Mouse (Mus musculus) kidney, embryonic 16.5 days (tissue): Measurements from ENCODE around the gene Slc25a38. TPM values are rescaled to one million over a fixed set of nuclear protein-coding genes. Genes with fewer than 3 reads are reported as not detected.
"Not testable (repeated sequence)": the region's sequence is repeated elsewhere in the genome, so short reads cannot be mapped to it uniquely, and the experiment has no call there.

ENCODE experiments used
- ATAC-seq: fragments of 200-750 bp; cut with Nextera tagmentation; 2 replicates; pipeline ENCODE4 v1.8.0; 2017; ENCODE audit warnings: moderate TSS enrichment; ENCODE audit not compliant: low FRiP score, low TSS enrichment
- H3K27ac ChIP-seq: fragments of 300-500 bp; sonication (generic); 2 replicates; pipeline ENCODE4 v1.5.1; 2014; ENCODE audit warnings: low read length
- H3K27me3 ChIP-seq: fragments of 300-500 bp; sonication (generic); 2 replicates; pipeline ENCODE4 v1.6.1; 2014; ENCODE audit warnings: low read length, control low read depth, mixed read lengths; ENCODE audit not compliant: insufficient read depth
- H3K36me3 ChIP-seq: fragments of 300-500 bp; sonication (generic); 2 replicates; pipeline ENCODE4 v1.6.1; 2014; ENCODE audit warnings: low read length, control low read depth, mixed read lengths; ENCODE audit not compliant: insufficient read depth
- H3K4me1 ChIP-seq: fragments of 300-500 bp; sonication (generic); 2 replicates; pipeline ENCODE4 v1.6.1; 2014; ENCODE audit warnings: low read length, control low read depth, mixed read lengths; ENCODE audit not compliant: insufficient read depth
- H3K4me2 ChIP-seq: fragments of 300-500 bp; sonication (generic); replicated peaks from 2 replicates; pipeline ENCODE4 v1.6.1; 2014; ENCODE audit warnings: low read depth, low read length
- H3K4me3 ChIP-seq: fragments of 300-500 bp; sonication (generic); 2 replicates; pipeline ENCODE4 v1.5.1; 2014; ENCODE audit warnings: mild to moderate bottlenecking, low read length
- H3K9ac ChIP-seq: fragments of 300-500 bp; sonication (generic); replicated peaks from 2 replicates; pipeline ENCODE4 v1.6.1; 2014; ENCODE audit warnings: low read length
- H3K9me3 ChIP-seq: fragments of 300-500 bp; sonication (generic); 2 replicates; pipeline ENCODE4 v1.6.1; 2016; ENCODE audit warnings: low read length, control low read depth
- WGBS: fragments of 180-500 bp; shearing (Covaris S2); extraction: QIAGEN DNeasy Blood & Tissue Kit; methylation state at CpG from one replicate; pipeline ENCODE4 v1.1.7; 2014; 5-methylcytosine and 5-hydroxymethylcytosine counted together
- polyA plus RNA-seq: library from polyadenylated mRNA; unstranded; fragments of >200 nt; fragmentation: Nextera tagmentation; extraction: Ambion mirVana; gene quantifications from 2 replicates; pipeline ENCODE4 v1.2.1, GENCODE M21; 2015

Slc25a38 gene
- polyA plus RNA-seq, 1 experiment from 2014 or later = 36.3 TPM

- Histone ChIP-seq H3K4me2 (no peak overlapping the region), H3K4me3 (no peak overlapping the region), H3K9me3 (no peaks in the 10 kb centered on the region), H3K4me1 (no peaks in the 10 kb centered on the region), H3K27ac (no peak overlapping the region), H3K27me3 (no peaks in the 10 kb centered on the region), H3K36me3 (no peaks in the 10 kb centered on the region), H3K9ac (no peak overlapping the region)
- ATAC-seq = no peak
- WGBS = 47% methylated on average over 7 of the region's 7 CpGs
Measured at GRCm38 (mm10) chr9:120095886-120096285, 14.3 kb upstream of the Slc25a38 start.

- 24% methylated on average over 7 of the region's 7 CpGs for WGBS
Measured at GRCm38 (mm10) chr9:120098682-120099081, 11.5 kb upstream of the Slc25a38 start.

GRCm38 (mm10) chr9:120099304-120099703 is 10.9 kb upstream of the Slc25a38 start:
- WGBS = 81% methylated on average over 8 of the region's 8 CpGs

More at GRCm38 (mm10) chr9:120098682-120099081, 11.5 kb upstream of the Slc25a38 start:
- no peak overlapping the region for H3K4me3 ChIP-seq
- peaks cover 4% of the 10 kb centered on the region; the same call in 1 of the 2 replicates for H3K9me3 ChIP-seq
- no peak for ATAC-seq
- no peak overlapping the region for H3K9ac ChIP-seq
- H3K36me3 ChIP-seq = no peaks in the 10 kb centered on the region
- no peaks in the 10 kb centered on the region for H3K27me3 ChIP-seq
- no peaks in the 10 kb centered on the region for H3K4me1 ChIP-seq
- no peak overlapping the region for H3K4me2 ChIP-seq
- H3K27ac ChIP-seq = no peak overlapping the region

GRCm38 (mm10) chr9:120101165-120101564 is 9.0 kb upstream of the Slc25a38 start:
- no peaks in the 10 kb centered on the region for H3K36me3 ChIP-seq
- H3K4me2 ChIP-seq = no peak overlapping the region
- ATAC-seq = no peak
- no peaks in the 10 kb centered on the region for H3K4me1 ChIP-seq
- WGBS = 85% methylated on average over 2 of the region's 2 CpGs
- H3K4me3 ChIP-seq = no peak overlapping the region
- H3K9me3 ChIP-seq = peaks cover 4% of the 10 kb centered on the region; the same call in 1 of the 2 replicates
- H3K27me3 ChIP-seq = no peaks in the 10 kb centered on the region
- no peak overlapping the region for H3K9ac ChIP-seq
- no peak overlapping the region for H3K27ac ChIP-seq

More at GRCm38 (mm10) chr9:120099304-120099703, 10.9 kb upstream of the Slc25a38 start:
- Histone ChIP-seq H3K4me2 (no peak overlapping the region), H3K9me3 (peaks cover 4% of the 10 kb centered on the region; the same call in 1 of the 2 replicates), H3K27ac (no peak overlapping the region), H3K27me3 (no peaks in the 10 kb centered on the region), H3K9ac (no peak overlapping the region), H3K36me3 (no peaks in the 10 kb centered on the region), H3K4me3 (no peak overlapping the region), H3K4me1 (no peaks in the 10 kb centered on the region)
- ATAC-seq = no peak

GRCm38 (mm10) chr9:120108953-120109352 is 1.2 kb upstream of the Slc25a38 start:
- H3K27ac ChIP-seq, H3K9me3 ChIP-seq, H3K9ac ChIP-seq, H3K27me3 ChIP-seq, ATAC-seq, H3K36me3 ChIP-seq, H3K4me3 ChIP-seq, H3K4me1 ChIP-seq, H3K4me2 ChIP-seq: not testable (repeated sequence)
- WGBS = 95% methylated on average over 12 of the region's 12 CpGs

GRCm38 (mm10) chr9:120111156-120111945 is 1.2 kb downstream of the Slc25a38 start:
- Histone ChIP-seq H3K36me3 (no peaks in the 10 kb centered on the region), H3K9me3 (no peaks in the 10 kb centered on the region), H3K4me1 (peaks cover 6% of the 10 kb centered on the region), H3K27ac (peak overlapping the region; percentile 97), H3K27me3 (no peaks in the 10 kb centered on the region), H3K4me3 (peak overlapping the region; percentile 88), H3K4me2 (peak overlapping the region; percentile 73), H3K9ac (peak overlapping the region; percentile 58)
- 76% methylated on average over 15 of the region's 15 CpGs for WGBS
- no peak for ATAC-seq

- WGBS = 94% methylated on average over 6 of the region's 6 CpGs
- Histone ChIP-seq H3K27me3 (no peaks in the 10 kb centered on the region), H3K4me2 (no peak overlapping the region), H3K4me1 (peaks cover 6% of the 10 kb centered on the region), H3K4me3 (no peak overlapping the region), H3K9me3 (no peaks in the 10 kb centered on the region), H3K9ac (no peak overlapping the region), H3K36me3 (peaks cover 2% of the 10 kb centered on the region; the same call in 1 of the 2 replicates), H3K27ac (no peak overlapping the region)
- no peak for ATAC-seq
Measured at GRCm38 (mm10) chr9:120112472-120112871, 2.3 kb downstream of the Slc25a38 start.

GRCm38 (mm10) chr9:120113456-120113855 is 3.3 kb downstream of the Slc25a38 start:
- H3K4me1 ChIP-seq = peaks cover 6% of the 10 kb centered on the region
- H3K4me2 ChIP-seq = no peak overlapping the region
- whole genome bisulfite sequencing = 94% methylated on average over 6 of the region's 7 CpGs
- peaks cover 11% of the 10 kb centered on the region; the same call in 1 of the 2 replicates for H3K36me3 ChIP-seq
- no peak overlapping the region for H3K4me3 ChIP-seq
- ATAC-seq = no peak
- H3K27me3 ChIP-seq = no peaks in the 10 kb centered on the region
- no peak overlapping the region for H3K9ac ChIP-seq
- no peaks in the 10 kb centered on the region for H3K9me3 ChIP-seq
- H3K27ac ChIP-seq = no peak overlapping the region

- no peak overlapping the region for H3K27ac ChIP-seq
- H3K27me3 ChIP-seq = no peaks in the 10 kb centered on the region
- H3K9me3 ChIP-seq = no peaks in the 10 kb centered on the region
- no peak for ATAC-seq
- WGBS = 86% methylated on average over 13 of the region's 17 CpGs
- H3K36me3 ChIP-seq = peaks cover 13% of the 10 kb centered on the region; the same call in 1 of the 2 replicates
- peaks cover 6% of the 10 kb centered on the region for H3K4me1 ChIP-seq
- no peak overlapping the region for H3K4me3 ChIP-seq
- no peak overlapping the region for H3K4me2 ChIP-seq
- H3K9ac ChIP-seq = no peak overlapping the region
Measured at GRCm38 (mm10) chr9:120114051-120114788, 4.0 kb downstream of the Slc25a38 start.

GRCm38 (mm10) chr9:120114789-120115151 is 4.6 kb downstream of the Slc25a38 start:
- peaks cover 6% of the 10 kb centered on the region for H3K4me1 ChIP-seq
- no peak overlapping the region for H3K4me3 ChIP-seq
- no peak for ATAC-seq
- H3K4me2 ChIP-seq = no peak overlapping the region
- H3K9ac ChIP-seq = no peak overlapping the region
- H3K36me3 ChIP-seq = peaks cover 13% of the 10 kb centered on the region; the same call in 1 of the 2 replicates
- H3K9me3 ChIP-seq = no peaks in the 10 kb centered on the region
- H3K27ac ChIP-seq = no peak overlapping the region
- 86% methylated on average over 2 of the region's 2 CpGs for WGBS
- H3K27me3 ChIP-seq = no peaks in the 10 kb centered on the region
